Mouse (Mus musculus) adrenal gland, adult 2 months (tissue): Measurements from ENCODE around the gene Tex22. TPM values are rescaled to one million over a fixed set of nuclear protein-coding genes. Genes with fewer than 3 reads are reported as not detected.
A peak's percentile ranks its signal among the peaks of the same experiment; 100 is the strongest.

ENCODE experiments used
- DNase-seq: peaks from one replicate; pipeline ENCODE4 v3.0.0; 2021
- polyA plus RNA-seq: library from polyadenylated mRNA; depleted of rRNA; stranded (reverse); fragments of >200 nt; gene quantifications from 2 replicates; pipeline ENCODE4 v1.2.3, GENCODE M21; 2012
- total RNA-seq, 2 experiments: library from RNA; stranded (reverse); gene quantifications; 2 replicates each; pipeline ENCODE4 v1.2.3; 2021

Tex22 gene
- total and polyA plus RNA-seq, 3 experiments: 0.28 to 0.90 (median 0.43) TPM

GRCm38 (mm10) chr12:113056089-113056488 lies 18.2 kb upstream of the Tex22 start:
- no peak for DNase-seq

DNA sequence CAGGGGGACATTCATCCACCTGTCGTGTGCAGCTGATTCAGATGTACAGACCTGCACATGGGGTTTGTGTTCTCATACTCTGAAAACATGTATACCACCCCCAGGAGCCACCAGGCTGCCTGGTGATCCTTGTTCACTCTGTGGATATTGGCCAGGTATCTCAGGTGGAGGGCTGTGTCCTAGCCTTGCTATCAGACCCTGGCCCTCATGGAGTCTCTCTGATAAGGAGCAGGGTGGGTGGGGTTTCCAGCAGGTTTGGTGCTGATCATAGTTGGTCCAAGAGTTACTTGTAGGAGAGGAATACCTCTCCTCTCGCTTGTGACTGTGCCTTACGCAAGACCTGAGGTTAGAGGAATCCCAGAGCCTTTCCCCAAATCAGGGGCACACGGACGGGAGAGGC lies 14.1 kb upstream of the Tex22 start:
- DNase-seq: no peak

- DNase-seq: no peak
Measured at GRCm38 (mm10) chr12:113061606-113062005, 12.7 kb upstream of the Tex22 start.

GRCm38 (mm10) chr12:113062201-113062600 lies 12.1 kb upstream of the Tex22 start:
- DNase-seq: no peak

- no peak for DNase-seq
Measured at GRCm38 (mm10) chr12:113063700-113064099, 10.6 kb upstream of the Tex22 start.

DNA sequence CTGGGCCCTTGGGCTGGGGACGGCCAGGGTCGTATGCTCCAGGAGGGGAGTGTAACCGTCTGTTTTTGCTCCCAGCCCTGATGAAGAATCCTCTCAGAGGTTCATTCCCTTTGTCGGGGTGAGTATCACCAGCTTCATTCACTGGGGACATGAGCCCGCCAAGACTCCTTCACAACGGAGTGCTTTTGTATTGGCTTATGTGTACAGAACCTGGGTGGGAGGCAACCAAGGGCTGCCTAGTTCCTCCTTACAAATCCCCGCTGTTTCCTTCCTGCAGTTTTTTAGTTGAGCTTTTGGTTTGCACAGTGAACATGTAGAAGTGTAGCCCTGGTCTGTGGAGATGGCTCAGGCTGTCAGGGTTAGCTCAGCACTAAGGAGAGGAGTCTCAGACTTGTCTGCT lies 6.3 kb upstream of the Tex22 start:
- no peak for DNase-seq

DNA sequence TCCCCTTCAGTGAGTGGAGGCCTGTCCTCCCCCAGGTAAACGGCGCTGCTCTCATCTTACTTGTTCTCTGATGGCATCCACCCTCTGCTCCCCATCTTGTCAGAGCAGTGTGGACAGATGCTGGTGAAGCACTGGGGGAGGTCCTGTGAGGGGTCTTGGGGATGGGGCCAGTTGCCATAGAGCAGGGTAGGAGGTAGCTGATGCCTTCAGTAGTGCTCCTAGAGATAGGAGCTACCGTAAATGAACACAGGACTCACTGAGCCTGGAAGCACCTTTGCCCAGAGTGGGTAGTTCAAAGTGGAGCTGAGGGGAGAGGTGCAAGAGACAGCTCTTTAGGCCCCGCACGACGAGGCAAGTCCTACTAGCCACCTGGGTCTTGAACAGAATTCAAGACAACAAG lies 4.9 kb upstream of the Tex22 start:
- DNase-seq: no peak

- no peak for DNase-seq
Measured at GRCm38 (mm10) chr12:113071321-113071720, 3.0 kb upstream of the Tex22 start.

DNA sequence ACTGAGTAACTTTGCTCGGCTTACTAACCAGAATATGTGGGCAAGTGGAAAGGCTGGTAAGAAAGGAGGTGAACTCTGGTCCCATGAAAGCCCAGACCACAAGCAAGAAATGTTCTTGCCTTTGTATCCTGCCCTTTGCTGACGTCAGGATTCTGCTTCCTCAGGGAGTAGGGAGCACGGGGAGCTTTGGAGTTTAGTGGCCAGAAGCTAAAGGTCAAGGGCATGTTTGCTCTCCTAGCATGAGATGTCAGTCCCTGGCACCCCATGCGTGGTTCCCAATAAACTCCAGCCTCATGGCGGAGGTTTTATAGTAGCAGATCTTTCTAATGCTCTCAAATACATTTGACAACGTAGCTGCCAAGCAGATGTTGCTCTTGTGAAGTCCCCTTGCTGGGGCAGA lies 2.5 kb upstream of the Tex22 start:
- peak; percentile 39 for DNase-seq

DNA sequence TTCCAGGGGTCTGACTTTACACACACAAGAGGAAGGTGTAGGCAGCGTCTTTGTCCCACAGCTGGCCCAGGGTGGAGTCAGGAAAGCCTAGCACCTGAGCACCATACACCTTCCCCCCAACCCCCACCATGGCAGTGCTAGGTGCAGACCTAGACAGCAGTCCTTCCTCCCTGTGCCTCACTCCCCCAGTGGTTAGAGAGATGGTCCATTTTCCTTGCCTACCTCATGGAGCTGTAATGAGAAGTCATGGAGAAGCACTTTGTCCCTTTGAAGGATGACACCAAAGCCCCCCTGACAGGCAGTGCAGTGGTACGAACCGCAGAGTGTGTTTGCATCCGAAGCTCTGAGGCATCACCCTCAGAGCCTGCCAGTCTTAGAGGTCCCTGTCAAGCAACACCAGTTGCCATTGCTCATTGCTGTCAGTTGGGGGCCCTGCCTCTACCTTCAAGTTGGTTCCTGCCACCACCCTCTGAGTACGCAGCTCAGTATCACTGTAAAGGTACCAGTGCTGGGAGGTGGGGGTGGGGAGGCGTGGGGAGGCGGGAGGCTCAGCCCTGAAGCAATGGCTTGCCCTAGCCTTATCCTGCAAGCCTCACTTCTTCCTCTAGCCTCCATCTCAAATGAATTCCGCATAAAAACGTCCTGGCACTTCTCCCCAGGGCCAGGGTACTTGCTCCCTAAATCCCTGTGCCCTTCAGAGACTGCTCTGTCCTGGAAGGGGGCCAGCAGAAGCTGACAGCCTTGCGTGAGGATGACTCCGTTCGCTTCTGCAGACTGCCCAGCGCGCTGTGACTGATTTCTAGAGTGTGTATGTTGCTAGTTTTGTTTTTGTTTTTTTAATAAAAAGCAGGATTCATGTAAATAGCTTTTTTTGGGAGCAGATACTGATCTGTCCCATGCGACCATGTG lies 628 bp upstream of the Tex22 start:
- peak; percentile 78 for DNase-seq

GRCm38 (mm10) chr12:113075063-113075454 lies 757 bp downstream of the Tex22 start:
- DNase-seq: peak; percentile 86

GRCm38 (mm10) chr12:113075486-113075885 lies 1.2 kb downstream of the Tex22 start:
- no peak for DNase-seq

GRCm38 (mm10) chr12:113087276-113087675 lies 13.0 kb downstream of the Tex22 start:
- no peak for DNase-seq

- no peak for DNase-seq
Measured at GRCm38 (mm10) chr12:113088026-113088425, 13.7 kb downstream of the Tex22 start.

- no peak for DNase-seq
Measured at GRCm38 (mm10) chr12:113089107-113089506, 14.8 kb downstream of the Tex22 start.

- no peak for DNase-seq
Measured at GRCm38 (mm10) chr12:113090053-113090452, 15.8 kb downstream of the Tex22 start.

DNA sequence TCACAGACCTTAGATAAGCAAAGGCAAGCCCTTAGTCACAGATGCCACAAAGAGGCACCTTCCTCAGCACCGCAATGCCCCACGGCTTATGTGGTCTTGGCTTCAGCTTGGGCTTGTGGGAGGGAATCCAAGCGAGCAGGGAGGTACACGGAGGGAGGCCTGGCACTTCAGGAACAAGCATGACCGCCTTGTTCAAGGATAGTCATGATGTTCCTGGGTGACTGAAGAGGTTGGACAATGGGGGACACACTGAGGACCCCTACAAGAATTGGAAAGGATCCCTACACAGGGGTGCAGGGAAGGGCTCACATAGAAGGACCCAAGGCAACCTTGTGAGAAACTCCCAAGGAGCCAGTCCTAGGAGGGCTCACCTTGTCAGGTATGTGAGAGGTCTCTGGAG lies 22.7 kb downstream of the Tex22 start:
- no peak for DNase-seq

DNA sequence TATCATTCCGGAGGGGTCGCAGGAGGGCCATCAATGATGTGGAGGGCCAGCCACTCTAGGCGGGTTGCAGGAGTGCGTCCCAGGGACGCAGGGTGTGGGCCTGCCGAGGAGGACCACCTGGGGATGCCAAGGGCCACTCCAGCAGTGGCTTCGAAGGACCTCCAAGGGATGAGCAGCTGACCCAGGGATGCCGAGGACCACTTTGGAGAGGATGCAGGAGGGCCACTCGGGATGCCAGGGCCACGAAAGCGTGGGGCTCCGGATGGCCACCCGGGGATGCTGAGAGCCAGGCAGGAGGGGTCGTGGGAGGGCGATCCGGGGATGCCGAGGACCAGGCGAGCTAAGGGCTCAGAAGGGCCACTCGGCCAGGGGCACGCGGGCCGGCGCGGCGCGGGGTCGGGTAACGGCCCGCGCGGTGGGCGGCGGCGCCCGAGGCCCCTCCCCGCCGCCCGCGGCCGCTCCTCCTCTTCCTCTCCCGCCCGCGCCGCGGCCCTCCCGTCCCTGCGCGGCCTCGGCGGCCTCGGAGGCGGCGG lies 23.5 kb downstream of the Tex22 start, which contains the start of gene Mta1:
Gene Mta1, plus strand, starts transcription at position 530 of the 533 bp plus-strand sequence.
- peak; percentile 66 for DNase-seq

DNA sequence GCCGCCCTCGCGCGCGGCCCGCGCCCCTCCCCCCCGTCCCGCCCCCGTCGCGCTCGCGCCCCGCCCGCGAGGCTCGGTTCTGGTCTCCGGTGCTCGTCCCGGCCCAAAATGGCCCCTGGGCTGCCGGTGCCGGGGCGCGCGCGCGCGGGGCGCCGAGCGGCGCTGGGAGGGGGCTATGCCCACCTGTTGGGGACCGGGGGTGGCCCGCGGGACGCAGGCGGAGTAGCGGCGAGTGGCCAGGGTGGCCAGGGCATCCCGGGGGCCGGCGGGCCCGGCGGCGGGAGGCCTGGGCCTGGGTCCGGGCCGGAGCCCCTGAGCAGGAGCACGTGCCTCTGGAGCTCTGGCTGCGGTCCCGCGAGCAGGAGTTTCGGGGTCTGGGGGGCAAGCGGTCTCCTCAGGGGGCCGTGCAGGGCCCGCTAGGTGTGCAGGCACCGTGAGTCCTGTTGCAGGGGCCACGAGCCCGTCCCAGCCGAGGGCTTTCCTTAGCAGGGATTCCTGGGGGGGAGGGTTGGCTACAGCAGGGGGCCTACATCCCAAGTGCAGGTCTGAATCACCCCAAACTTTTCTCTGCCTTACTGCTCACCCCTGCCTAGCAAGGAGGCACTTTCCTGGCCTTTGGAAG lies 24.3 kb downstream of the Tex22 start:
- peak; percentile 70 for DNase-seq

DNA sequence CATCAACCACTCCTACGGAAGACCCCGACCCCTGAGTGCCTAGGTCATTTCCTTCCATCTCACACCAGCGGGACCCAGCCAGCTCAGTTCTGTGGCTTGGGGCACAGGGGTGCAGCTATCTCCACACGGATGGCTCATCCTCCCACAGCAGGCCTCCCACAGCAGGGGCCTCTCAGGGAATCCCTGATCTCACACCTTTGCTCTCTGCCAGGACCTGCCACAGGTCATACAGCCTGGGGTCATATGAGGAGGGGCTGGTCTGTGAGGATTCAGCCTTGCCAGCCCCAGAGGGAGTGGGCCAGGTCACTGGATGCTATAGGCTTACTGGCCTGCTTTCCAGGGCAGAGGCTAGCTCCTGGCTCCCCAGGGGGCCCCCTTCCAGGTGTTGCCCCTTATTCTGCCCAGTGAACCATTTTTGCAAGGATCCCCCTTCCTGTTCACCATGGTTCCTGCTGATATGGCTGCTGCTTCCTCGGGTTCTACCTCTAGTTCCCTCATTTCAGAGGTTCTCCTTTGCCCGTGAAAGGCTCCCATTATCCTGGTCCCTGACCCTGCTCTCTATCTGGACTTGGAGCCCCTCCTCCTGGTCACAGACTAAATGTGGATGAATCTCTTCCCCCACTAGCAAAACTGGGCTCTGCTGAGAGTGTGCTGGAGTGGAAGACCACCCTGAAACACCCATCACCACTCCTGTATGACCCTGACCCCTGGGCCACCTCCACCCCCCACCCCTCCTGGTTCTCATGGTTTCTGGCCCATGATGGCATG lies 25.4 kb downstream of the Tex22 start:
- DNase-seq: peak; percentile 19

- peak; percentile 81 for DNase-seq
Measured at GRCm38 (mm10) chr12:113100448-113101076, 26.3 kb downstream of the Tex22 start.
